Mouse (Mus musculus) kidney, postnatal 4 days (tissue): ENCODE data around the gene Appbp2.
"Not testable (repeated sequence)": the region's sequence is repeated elsewhere in the genome, so short reads cannot be mapped to it uniquely, and the experiment has no call there.

Experiments
- DNase-seq, 2 experiments: peaks; one replicate each; pipeline ENCODE4 v3.0.0; 2021; ENCODE audit warnings: mixed read lengths in 2 of 2

The Appbp2 gene

DNA sequence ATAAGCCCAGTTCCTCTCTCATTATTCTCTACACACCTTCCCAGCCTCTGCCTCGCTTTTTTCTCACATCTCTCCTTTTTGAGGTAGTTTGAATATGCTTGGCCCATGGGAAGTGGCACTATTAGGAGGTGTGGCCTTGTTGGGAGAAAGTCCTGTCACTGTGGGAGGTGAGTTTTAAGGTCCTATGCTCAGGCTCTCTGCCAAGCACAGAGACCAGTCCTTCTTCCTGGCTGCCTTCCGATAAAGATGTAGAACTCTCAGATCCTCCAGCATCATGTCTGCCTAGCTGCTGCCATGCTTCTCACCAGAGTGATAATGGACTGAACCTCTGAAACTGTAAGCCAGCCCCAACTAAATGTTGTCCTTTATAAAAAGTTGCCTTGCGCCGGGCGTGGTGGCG, 12.4 kb downstream of the Appbp2 start:
- DNase-seq = no peak

DNA sequence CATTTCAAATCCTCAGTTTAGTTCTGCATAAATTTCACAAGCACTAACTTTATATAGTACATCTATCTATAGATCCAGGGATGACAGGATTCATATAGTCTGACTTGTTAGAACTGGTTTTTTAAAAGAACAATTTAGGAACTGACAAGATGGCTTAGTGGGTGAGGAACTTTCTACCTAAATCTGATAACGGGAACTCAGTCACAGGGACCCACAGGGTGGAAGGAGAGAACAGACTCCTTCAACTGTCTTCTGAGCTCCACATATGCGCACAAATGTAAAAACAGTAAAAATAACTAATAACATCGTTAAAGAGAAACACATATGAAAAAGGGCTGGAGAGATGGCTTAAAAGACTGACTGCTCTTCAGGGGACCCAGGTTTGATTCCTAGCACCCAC, 15.9 kb downstream of the Appbp2 start:
- DNase-seq = no peak

DNA sequence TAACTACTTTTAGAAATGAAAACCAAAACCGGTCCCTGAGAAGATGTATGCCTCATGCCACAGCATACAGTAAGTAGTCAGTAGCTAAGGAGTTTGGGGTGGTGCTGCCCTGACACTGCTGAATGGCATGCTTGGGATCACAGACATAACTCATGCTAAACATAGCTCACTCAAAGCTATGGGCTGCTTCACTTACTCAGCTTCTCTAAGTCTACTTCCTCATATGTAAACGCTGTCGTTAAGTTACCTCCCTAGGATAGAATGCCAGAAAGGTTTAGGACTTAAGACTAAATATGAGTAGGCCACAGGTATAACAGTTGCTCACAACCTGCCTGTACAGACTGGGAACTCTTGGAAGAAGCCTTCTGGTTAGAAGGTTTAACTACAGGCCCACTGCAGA, 20.3 kb downstream of the Appbp2 start:
- DNase-seq = no peak

DNA sequence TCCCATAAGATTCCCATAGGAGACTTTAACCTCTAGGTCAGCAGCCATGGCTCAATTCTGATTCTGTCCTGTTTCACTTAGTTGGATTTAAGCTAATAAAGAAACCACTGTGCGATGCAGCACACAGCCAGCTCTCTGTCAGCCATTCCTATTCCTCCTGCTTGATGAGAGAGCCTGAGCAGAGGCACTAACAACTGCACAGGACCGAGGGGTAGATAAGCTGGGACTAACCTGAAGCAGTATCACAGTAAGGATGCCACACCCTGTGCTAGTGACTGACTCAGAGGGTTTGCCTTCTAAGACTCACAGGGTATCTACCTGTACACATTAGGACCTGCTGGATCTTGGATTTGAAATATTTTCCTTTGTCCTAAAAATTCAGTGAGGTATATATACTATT, 21.7 kb downstream of the Appbp2 start:
- DNase-seq = no peak

DNA sequence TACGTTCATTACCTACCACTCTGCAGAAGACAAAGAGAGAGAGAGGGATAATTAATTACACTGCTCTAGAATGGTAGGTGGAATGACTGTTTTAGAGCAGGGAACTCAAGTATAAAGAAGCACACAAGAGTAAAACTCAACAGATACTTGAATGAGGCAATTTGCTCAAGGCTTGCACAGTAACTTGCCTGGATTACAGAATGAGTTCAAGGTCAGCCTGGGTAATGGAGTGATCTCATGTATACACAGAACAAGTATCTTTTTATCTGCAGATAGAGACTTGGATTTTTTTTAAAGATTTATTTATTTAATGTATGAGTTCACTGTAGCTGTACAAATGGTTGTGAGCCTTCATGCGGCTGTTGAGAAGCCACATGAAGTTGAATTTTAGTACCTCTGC, 23.8 kb downstream of the Appbp2 start:
- DNase-seq = no peak

DNA sequence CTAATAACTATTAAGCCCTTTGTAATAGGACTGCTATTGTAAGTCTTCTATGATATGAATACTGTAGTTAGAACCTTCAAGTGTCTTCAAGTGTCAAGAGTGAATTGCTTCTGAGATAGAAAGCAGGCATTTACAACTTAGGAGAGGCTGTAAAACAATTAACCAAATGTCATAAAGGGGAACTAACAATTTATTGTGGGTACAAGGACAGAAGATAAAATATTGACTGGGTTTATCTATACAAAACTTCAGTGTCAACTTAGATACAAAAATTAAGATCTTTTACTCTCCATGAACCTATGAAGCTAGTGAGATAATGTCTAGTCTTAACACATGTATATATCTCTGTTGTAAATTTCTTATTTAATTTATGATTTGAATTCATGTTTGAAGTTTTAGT, 28.7 kb downstream of the Appbp2 start:
- no peak for DNase-seq

DNA sequence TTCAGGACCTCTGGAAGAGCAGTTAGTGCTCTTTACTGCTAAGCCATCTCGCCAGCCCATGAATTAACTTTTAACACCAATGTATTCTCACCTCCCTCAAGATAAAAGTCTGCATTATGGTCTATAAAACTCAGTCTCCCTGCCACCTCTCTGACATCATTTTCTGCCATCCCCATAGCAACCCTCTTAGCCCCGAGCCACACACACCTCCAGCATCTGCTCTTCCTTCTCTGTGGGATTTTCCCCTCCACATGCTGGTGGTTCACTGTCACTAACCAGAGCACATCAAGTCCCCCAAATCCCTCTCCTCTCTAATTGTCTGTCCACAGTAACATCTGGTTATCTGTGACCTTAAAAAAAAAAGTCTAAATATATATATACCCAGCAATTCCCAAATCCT, 36.0 kb downstream of the Appbp2 start:
- no peak for DNase-seq

DNA sequence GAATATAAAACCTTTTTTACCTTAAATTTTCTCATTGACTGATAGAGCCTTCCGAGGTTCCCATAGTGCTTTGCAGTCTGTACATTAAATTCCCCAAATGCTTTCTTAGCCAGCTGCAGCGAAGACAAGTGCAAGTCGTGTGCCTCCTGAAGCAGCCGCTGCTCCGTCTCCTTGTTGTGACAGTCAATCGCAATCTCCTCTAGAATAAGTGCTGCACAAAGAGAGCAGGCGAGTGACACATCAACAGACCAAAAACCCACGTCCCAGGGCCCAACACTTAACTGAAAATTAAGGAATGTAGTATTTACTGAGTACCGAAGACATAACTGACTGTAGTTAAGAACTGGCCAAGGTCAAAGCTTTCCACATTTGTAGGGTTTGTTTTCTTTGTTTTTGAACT, 38.9 kb downstream of the Appbp2 start:
- no peak for DNase-seq

DNA sequence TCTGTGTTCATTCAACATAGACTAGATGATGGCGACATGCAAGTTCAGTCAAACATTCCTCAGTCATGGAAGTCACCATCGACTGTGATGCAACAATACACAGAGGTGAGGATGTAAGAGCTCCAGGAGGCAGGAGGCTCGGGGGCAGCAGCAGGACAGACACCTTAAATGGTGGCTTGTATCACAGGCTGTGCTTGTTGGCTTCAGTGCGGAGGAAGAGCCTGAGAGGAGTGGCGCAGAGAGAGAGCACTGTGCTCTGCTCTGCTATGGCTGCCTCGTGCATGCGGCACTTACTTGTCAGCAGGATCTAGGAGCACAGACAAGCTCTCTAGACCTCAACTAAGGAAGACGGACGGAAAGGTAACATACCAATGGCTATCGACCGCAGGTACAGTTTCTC, 40.7 kb downstream of the Appbp2 start:
- DNase-seq = no peak

DNA sequence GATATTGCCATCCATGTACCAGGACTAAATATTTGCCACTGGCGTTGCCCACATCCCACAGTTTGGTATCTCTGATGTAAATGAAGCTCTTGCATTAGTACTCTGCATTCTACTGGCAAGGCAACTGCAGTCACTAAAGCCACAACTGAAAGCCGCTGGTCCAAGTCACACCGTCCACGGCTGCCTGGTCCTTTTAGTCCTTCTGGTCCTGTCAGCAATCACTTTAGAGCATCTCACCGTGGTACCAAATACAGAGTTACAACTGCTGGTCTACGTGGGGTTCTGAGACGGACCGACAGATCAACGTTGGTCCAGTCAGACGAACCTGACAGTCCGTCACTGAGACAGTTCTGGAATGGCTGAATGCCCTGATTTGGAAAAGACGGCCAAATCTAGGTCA, 44.2 kb downstream of the Appbp2 start:
- no peak for DNase-seq

DNA sequence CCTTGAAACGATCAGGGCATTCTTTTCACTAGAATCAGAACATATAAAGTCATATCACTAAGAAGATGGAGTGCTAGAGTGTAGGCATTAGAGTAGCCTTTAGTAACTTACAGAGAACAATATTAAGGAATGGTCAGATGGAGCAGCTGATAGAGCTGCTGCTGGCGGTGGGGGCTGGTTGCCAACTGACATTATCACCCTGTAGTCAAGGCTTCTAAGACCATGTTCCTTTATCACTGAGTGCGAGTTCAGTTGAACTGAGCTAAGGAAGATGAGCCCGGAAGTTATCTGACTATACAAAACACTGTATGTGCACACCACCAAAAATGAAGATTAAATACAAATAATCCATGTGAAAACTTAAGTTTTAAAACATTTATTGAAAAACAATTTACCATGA, 45.8 kb downstream of the Appbp2 start:
- no peak for DNase-seq

DNA sequence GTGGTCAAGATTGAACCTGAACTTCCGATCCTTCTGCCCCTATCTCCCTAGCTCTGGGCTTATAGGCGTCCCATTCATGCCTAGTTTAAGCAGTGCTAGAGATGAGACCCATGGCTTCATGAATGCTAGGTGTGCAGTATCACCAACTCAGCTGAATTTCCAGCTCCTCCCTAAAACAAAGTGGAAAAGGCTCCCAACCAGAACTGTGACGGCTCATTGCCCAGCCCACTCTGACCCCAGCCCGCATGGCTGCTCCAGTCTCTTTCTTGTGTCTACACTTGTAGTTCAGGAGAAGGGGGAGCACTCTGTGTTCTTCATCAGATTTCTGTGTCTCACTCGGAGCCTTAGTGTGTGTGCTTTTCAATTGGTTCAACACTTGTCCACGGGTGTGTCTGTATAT, 50.1 kb downstream of the Appbp2 start:
- DNase-seq = peak; percentile 31 to 42

DNA sequence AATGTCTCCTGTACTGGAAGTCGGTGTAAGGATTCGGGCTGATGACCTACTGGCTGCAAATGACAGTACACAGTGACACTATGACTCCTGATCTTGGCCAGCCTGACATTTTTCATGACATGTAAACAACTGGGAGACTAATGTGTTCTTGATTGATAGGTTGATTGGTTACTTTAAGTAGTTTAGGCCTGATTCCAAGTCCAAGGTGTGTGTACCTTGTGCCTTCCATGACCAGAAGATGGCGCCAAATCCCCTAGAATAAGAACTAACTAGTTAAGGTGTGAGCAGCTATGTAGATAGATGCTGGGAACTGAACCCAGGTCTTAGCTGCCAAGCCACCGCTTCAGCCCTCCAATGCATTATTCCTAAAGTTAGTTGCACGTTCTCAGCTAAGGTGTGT, 50.8 kb downstream of the Appbp2 start:
- DNase-seq = peak; percentile 55 to 57

DNA sequence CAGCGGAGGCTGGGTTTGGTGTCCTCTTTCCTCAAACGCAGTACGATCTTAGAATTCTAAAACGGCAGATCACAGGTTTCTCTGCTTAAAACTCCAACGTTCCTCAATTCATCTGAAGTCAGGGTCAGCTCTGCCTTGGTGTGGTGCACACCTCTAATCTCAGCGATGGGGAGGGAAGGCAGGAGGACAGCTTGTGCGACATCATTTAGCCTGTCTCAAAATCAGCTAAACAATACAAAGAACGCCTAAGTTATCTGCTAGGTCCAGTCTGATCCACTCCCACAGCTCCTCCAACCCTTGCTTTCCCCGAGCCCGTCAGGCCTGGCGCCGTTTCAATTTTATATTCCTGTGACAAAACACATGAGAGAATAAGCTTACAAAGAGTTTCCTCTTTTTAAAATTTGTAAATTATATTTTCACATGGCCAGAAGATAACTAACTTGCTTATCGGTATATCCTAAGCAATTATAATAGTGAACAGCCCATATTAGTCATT, 51.6 kb downstream of the Appbp2 start:
- peak; percentile 28 to 49 for DNase-seq

DNA sequence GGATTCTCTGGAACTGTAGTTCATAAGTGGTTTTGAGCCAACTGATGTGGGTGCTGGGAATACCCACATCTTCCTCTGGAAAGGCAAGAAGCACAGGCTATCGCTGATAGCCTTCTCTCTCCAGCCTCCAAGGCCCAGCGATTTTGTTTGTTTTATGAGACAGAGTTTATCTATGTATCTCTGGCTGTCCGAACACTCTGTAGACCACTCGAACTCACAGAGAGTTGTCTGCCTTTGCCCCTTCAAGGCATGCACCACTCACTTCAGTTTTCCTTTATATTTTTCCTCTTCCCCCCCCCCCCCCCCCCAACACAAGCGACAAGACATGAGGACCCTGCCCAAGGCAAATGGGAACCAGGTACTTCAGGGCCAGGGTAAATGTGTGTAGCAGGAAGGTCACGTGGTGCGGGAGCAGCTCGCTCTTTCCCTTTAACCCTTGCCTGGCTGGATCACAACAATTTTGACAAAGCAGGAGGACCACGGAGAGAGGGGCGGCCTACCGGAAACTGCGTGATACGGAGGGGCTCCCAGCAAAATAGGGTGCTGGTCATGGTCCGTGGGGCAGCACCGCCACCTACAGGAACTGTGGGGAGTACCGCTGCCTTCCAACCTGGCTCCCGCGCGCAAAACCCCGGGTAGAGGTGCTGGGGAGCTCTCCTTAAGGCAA, 52.2 kb downstream of the Appbp2 start:
- peak; percentile 84 to 89 for DNase-seq

DNA sequence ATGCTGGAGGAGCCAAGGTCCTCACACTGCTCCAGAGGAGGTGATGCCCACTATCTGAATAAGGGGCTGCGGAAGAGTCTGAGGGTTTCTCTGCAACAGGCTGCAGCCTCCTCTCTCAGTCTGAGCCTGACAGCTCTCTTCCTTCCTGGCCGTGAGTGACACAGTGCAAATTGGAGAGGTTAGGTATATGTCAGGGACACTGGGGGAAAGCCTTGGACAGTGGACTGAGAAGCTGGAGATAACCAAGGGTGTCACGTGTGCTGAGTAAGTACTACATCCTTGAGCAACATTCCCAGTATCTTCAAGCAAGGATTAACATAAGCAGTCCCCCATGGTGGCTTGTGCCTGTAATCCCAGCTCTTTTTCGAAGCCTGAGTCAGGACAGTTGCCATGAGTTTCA, 56.5 kb downstream of the Appbp2 start:
- no peak for DNase-seq

DNA sequence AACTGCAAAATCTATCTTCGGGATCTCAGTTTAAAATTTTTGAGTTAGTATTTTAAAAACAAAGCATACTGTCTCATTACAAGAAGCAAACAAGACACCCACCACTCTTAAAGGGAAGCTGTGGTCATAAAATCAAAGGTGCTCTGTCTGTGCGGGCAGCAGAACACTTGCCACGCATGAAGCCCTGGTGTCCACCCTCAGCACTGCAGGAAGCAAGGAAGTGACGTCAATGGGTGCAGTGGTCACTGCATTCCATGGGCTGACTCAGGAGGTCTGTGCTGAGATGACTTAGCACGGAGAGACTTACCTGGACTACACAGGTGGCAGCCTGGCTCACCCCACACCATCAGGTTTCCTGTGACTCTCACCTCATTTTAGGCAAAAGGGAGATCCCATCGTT, 57.2 kb downstream of the Appbp2 start:
- DNase-seq = no peak

DNA sequence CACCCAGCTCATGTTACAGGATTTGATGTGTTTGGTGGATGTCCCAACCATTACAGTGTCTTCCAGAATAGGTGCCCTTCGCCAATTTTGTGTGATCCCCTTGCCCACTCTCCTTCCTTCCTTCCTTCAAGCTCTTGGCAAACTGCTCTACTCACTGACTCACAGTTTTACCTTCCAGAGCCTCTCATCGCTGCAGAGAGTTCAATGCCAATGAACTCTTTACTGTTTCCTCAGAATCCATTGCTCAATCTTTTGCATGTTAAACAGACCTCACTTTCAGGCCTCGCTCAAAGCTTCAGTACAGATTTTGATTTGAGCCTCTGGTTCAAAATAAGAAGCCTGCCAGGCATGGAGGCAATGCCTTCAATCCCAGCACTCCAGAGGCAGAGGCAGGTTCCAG, 59.0 kb downstream of the Appbp2 start:
- no peak for DNase-seq

DNA sequence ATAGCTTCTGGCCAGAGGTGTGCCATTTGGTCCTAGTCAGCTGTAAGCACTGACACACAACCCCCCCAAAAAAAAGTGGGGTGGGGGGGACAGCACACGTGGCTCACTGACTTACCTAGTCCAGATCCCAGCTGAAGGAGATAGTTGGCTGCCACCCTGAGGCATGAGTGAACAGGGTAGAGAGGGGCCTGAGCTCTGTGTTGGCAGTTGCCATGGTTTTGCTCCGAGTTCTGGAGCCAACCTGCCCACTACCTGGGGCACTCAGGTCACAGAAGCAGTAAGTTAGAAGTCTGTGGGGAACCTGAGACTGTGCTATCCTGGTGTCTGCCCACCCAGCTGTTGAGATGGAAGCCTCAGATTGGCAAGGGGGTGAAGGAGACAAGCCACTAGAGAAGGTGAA, 64.1 kb downstream of the Appbp2 start:
- peak in 1 of 2 experiments; percentile 21 for DNase-seq

DNA sequence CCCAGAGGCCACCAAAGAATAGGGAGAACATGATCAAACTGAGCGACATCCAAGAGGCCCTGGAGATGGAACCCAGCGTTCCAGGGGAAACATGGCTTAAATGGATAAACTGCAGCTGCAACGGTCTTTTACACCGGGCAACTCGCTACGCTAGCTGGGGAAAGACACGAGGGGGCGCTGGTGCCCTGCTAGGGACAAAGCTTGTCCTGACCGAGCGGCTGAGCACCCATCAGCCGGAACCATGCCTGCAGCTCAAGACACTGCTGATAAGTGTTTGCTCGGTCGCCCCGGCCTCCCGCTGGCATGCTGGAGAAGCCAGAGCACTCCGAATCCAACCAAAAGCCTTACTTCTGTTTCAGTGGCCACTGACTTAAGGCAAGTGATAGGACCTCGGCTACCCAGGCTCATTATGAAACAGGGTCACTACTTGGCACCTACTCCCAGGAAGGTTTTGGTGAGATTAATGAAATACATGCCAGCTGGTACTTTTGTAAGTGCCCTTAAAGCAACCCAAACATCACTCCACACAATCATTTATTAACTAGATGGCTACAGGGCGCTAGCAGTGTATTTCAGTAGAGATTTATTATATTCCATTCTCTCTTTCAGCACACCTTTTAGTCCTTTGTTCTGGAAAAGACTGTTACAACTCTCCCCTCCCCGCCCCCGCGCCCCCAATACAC, 64.7 kb downstream of the Appbp2 start, which contains the start of gene 1700125H20Rik:
TSS of gene 1700125H20Rik (plus strand) at position 347 of the 683 bp plus-strand sequence.
- DNase-seq = peak; percentile 96 to 97

DNA sequence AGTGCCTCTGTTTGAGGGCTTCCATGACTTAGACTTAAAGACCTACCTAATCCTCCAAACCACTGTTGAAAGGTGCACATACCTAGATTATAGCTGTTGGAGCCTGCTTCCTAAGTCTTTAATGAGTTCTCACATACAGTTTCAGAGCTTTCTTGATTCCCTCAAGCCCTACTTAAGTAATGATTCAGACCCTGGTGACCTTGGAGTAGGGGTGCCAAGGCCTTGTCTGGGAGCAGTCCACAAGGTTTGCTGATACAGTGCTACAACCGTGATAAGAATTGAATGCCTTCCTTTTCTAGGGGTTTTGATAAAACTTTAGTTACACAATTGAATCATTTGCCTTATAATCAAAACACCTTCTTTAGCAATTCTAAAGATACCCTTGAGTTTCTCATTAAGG, 67.4 kb downstream of the Appbp2 start:
- DNase-seq = no peak

DNA sequence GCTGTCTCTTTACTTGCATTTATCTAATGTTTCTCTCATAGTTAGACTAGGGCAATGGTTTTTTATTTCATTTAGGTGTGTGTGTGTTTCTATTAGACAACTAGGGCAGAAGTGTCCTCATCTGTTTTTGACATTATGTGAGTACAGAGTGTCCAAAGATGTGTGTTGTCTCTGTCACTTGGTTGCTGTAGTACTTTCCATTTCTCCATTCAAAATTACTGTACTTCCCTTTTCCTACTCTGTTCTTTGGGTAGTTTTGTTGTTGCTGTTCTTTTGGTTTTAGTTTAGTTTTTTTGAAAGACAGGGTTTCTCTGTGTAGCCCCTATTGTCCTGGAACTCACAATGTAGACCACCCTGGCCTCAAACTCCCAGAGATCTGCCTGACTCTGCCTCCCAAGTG, 70.6 kb downstream of the Appbp2 start:
- no peak for DNase-seq

DNA sequence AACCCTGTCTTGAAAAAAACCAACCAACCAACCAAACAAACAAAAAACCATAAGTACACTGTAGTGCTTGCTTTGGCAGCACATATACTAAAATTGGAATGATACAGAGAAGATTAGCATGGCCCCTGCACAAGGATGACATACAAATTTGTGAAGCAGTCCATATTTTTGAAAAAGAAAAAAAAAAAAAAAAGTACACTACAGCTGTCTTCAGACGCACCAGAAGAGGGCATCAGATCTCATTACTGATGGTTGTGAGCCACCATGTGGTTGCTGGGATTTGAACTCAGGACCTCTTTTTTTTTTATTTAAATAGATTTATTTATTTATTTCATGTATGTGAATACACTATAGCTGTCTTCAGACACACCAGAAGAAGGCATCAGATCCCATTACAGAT, 71.9 kb downstream of the Appbp2 start:
- DNase-seq = not testable (repeated sequence)

DNA sequence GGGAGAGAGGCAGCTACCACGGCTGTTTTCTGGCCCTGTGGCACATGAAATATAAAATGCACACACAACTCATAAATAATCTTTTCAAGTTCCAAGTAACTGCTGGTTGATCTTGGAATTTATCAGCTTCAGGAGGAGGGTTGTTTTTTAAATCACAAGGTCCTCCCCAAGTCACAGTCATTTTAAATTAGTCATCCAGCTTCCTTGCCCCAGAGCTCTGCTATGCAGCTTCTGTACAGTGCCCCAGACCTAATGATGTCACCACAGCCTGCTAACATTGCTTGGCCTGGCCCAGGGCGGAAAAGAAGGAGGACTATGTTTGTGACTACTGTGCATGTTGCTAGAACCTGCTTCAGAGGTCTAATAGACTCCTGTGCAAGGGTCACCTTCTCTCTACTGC, 77.6 kb downstream of the Appbp2 start:
- no peak for DNase-seq
